Mouse (Mus musculus): Measurements from ENCODE around the gene Haus6. TPM values are rescaled to one million over a fixed set of nuclear protein-coding genes. Genes with fewer than 3 reads are reported as not detected.
"Not testable (repeated sequence)": the region's sequence is repeated elsewhere in the genome, so short reads cannot be mapped to it uniquely, and the experiment has no call there.

The Haus6 gene
- total RNA-seq (2021) = 1 to 10 TPM; 5.7 to 5.9 TPM
- long read RNA-seq, experiment 1, full-length matches to known transcripts = 2 of 4 reads
- long read RNA-seq, experiment 1, partial matches to known transcripts = 0 of 4 reads
- long read RNA-seq, experiment 1, other reads (novel, unspliced or antisense) = 2 of 4 reads
- long read RNA-seq, experiment 2, full-length matches to known transcripts = 4 of 7 reads
- long read RNA-seq, experiment 2, partial matches to known transcripts = 0 of 7 reads
- long read RNA-seq, experiment 2, other reads (novel, unspliced or antisense) = 3 of 7 reads

- peak; percentile 83 to 86 for DNase-seq (ENCODE audit: low spot score in 2 of 2)
Observed at GRCm38 (mm10) chr4:86611524-86612288, at the start of gene Haus6. TSS of gene Haus6 (minus strand) at chr4:86612055.

GRCm38 (mm10) chr4:86657176-86657575 is 45.3 kb upstream of the Haus6 start:
- DNase-seq (ENCODE audit: low spot score in 2 of 2) = no peak

DNA sequence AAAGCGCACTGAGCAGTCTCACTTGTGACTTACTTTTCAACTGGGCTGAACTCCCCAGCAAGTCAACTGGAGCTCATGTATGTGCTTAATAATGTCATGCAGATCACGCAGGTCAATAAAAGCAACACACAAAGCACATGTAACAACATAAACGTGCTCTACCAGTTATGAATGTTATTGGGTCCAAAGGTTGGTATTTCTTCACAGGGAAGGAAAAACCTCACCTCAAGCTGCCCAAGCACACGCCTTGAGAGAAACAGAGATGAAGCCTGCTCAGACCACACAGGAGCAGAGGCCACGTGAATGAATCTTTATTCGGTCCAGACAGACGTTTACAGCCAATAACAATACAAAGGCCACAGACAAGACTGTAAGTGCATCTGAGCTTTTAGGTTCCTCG is 44.6 kb upstream of the Haus6 start:
- not testable (repeated sequence) for DNase-seq (ENCODE audit: low spot score in 2 of 2)

DNA sequence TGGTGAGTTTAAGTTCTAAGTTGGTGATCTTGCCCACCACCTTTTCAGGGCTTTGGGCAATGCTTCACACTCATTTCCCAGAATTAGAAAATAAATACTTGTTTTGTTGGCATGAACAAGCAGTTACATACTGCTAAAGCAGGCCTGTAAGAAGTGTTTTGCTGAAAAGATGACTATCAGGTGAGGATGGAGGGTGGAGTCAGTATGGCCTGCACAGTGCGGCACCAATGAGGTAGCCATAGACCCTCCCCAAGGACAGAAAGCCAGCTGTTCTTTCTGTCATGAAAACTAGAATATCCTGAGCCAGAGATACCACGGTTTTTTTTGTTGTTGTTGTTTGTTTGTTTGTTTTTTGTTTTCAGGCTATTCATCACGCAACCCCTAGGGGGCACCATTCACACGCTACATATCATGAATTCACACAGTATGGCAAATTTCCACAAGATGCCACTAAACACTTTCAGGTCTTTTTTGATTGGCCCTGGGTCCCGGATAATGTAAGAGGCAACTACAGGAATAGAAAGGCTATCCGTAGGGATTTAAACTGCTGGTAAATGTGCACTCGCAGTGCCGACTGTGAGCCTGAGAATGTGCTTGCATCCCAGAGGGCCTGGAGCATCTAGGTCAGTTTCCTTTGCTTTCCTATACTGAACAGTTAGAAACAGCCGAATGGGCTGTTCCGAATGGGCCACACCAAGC is 40.0 kb upstream of the Haus6 start:
- DNase-seq (ENCODE audit: low spot score in 2 of 2) = no peak

GRCm38 (mm10) chr4:86648394-86648793 is 36.5 kb upstream of the Haus6 start:
- not testable (repeated sequence) for DNase-seq (ENCODE audit: low spot score in 2 of 2)

DNA sequence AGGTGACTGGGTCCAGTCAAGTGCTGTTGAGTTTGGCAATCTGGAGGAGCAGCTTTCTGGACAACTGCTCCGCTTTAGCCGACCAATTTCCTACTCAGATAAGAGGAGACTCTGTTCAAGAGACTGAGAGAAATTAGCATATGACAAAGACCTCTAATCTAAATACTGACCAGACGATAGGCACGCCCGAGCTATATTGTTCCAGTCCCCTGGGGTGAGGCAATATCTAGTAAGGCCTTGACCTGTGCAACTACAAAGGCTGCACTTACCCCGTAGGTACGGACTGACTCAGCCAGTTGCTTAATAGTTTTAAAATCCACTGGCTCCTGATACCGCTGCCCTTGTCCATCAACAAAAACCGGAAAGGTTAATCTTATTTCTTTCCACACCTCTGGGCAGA is 25.7 kb upstream of the Haus6 start:
- not testable (repeated sequence) for DNase-seq (ENCODE audit: low spot score in 2 of 2)

- not testable (repeated sequence) for DNase-seq (ENCODE audit: low spot score in 2 of 2)
Observed at GRCm38 (mm10) chr4:86634873-86635272, 23.0 kb upstream of the Haus6 start.

- not testable (repeated sequence) for DNase-seq (ENCODE audit: low spot score in 2 of 2)
Observed at GRCm38 (mm10) chr4:86634312-86634711, 22.5 kb upstream of the Haus6 start.

DNA sequence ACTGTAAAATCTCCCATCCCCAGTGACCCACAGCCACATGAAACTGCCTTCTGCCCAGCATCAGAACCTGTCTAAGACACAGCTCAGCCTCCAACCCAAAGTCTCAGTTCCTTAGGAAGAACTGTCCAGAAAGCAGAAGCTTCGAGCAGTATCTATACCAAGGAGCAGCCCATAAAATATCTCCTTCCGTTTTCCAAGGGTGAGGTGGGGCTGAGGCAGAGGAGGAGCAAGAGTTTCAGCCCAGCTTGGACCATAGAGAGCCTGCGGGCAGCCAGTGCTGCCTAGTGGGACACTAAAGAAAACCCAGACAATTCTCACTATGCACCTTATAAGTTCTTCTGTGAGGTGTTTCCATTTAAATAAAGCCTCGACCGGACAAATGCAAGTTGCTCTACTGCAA is 20.7 kb upstream of the Haus6 start:
- DNase-seq (ENCODE audit: low spot score in 2 of 2) = not testable (repeated sequence)

GRCm38 (mm10) chr4:86631831-86632230 is 20.0 kb upstream of the Haus6 start:
- DNase-seq (ENCODE audit: low spot score in 2 of 2) = no peak

GRCm38 (mm10) chr4:86626496-86626895 is 14.6 kb upstream of the Haus6 start:
- DNase-seq (ENCODE audit: low spot score in 2 of 2) = not testable (repeated sequence)

- no peak for DNase-seq (ENCODE audit: low spot score in 2 of 2)
Observed at GRCm38 (mm10) chr4:86625463-86625862, 13.6 kb upstream of the Haus6 start.

GRCm38 (mm10) chr4:86622532-86622931 is 10.7 kb upstream of the Haus6 start:
- not testable (repeated sequence) for DNase-seq (ENCODE audit: low spot score in 2 of 2)

GRCm38 (mm10) chr4:86622116-86622515 is 10.3 kb upstream of the Haus6 start:
- DNase-seq (ENCODE audit: low spot score in 2 of 2) = no peak

DNA sequence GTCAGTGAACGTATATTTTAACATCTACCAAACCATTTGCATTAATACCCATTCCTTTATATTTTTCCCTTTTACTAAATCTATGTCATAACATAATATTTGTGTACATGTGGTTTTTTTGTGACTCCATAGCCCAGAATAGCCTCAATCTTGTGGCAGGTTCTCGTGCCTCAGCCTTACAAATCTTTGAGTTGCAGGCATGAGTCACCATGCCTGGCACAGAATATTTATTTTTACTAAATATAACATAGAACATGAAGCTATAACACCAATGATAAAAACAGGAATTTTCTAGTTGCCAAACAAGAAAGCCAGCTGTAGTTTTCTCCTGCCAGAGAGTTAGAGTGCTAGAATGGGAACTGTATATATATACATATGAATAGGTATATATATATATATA is 8.7 kb upstream of the Haus6 start:
- no peak for DNase-seq (ENCODE audit: low spot score in 2 of 2)

- no peak for DNase-seq (ENCODE audit: low spot score in 2 of 2)
Observed at GRCm38 (mm10) chr4:86612289-86612620, 400 bp upstream of the Haus6 start.

DNA sequence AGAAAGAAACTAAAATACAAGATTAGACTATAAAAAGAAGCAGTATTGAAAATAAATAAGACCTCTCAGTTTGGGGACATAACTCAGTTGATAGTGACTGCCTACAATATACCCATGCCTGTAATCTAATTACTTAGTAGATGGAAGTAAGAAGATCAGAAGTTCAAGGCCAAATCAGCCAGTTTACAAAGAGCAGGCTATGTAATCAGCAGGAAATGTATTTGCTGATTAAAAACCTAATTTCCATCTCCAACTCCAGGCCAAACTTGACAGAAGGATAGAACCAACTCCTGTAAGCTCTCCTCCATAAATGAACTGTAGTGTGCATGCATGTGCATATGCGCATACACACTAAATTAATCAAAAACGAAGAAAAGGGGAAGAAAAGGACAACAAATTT is 20.6 kb downstream of the Haus6 start:
- DNase-seq (ENCODE audit: low spot score in 2 of 2) = no peak

GRCm38 (mm10) chr4:86588236-86588635 is 23.6 kb downstream of the Haus6 start:
- DNase-seq (ENCODE audit: low spot score in 2 of 2) = no peak

DNA sequence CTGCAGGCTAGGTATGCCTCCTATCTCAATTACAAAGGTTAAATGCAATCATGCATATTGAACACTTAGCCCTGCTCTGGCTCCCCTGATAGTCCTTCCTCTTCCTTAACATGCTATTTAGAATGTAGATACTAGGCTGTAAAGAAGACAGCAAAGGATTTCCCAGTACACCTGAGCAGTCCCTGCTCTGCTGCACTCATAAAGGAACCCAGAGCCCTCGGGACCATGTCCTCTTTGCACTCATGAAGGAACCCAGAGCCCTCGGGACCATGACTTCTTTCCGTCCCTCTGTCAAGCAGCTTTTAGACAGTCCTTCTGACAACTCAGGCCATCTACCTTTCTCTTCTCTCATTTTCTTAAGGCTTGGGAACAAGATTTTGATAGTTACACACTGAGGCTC is 31.3 kb downstream of the Haus6 start:
- DNase-seq (ENCODE audit: low spot score in 2 of 2) = no peak

GRCm38 (mm10) chr4:86580056-86580455 is 31.8 kb downstream of the Haus6 start:
- no peak for DNase-seq (ENCODE audit: low spot score in 2 of 2)

GRCm38 (mm10) chr4:86576630-86577225 is 35.1 kb downstream of the Haus6 start:
- no peak for DNase-seq (ENCODE audit: low spot score in 2 of 2)

- peak in 1 of 2 experiments; percentile 23 for DNase-seq (ENCODE audit: low spot score in 2 of 2)
Observed at GRCm38 (mm10) chr4:86576120-86576541, 35.7 kb downstream of the Haus6 start.

All from adrenal gland, adult 18-20 months (tissue).